Mouse (Mus musculus) retina, postnatal 1 day (tissue): ENCODE measurements around the gene Olfr105-ps.

Source experiments
- DNase-seq: peaks from one replicate; pipeline ENCODE4 v3.0.0-alpha.2; 2012

The Olfr105-ps gene

GRCm38 (mm10) chr17:37378733-37379132 lies at the start of gene Olfr105-ps:
TSS of gene Olfr105-ps (plus strand) at chr17:37379033.
- no peak for DNase-seq

DNA sequence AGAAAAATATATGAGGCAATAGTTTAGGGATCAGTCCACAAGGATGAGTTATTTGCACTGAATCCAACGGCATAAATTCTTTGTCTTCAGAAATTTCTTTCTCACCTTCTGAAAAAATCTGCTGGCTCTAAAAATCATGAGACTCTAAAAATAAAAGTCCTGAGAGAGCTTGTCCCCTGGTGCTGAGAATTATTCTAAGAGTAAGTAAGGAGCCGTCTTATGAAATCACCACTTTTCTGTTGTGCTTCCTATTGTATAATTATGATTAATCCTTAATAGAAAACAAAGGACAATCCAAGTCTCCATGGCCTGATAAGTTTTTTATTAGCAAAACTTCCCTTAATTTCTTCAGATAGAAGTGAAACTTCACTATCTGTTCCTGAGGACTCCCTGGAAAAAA lies 39.2 kb upstream of the Olfr105-ps start, which contains the start of gene Olfr103:
Gene Olfr103, minus strand, starts transcription at position 101 of the 400 bp plus-strand sequence.
- DNase-seq = no peak

GRCm38 (mm10) chr17:37359282-37359681 lies 19.6 kb upstream of the Olfr105-ps start, which contains the start of gene Olfr104-ps:
TSS of gene Olfr104-ps (plus strand) at chr17:37359582.
- no peak for DNase-seq

GRCm38 (mm10) chr17:37390093-37390492 lies 11.3 kb downstream of the Olfr105-ps start, which contains the start of gene Olfr106-ps:
TSS of gene Olfr106-ps (plus strand) at chr17:37390393.
- DNase-seq = no peak

DNA sequence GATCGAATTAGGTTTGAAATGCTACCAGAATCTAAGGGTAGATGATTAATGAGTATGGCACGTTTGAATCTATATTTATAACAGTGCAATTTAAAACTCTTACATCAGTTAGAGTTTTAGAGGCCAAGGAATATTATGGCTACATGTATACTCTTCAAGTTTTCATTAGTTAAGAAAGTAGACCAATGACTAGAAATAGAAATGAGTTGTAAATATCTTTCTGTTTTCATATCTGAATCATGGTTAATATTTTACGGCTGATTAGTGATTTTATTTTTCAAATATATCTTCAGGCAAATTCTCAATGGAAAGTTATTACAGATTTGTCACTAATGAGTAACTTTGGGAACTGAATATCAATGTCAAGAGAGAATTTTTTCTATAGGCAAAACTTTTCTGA lies 20.1 kb downstream of the Olfr105-ps start, which contains the start of gene Olfr107:
Gene Olfr107, plus strand, starts transcription at position 301 of the 400 bp plus-strand sequence.
- no peak for DNase-seq

GRCm38 (mm10) chr17:37413380-37413779 lies 34.5 kb downstream of the Olfr105-ps start:
- DNase-seq = no peak
